Mouse (Mus musculus) heart, postnatal 10 days (tissue): Measurements from ENCODE around the gene Fgf2. TPM values are rescaled to one million over a fixed set of nuclear protein-coding genes. Genes with fewer than 3 reads are reported as not detected.
A peak's percentile ranks its signal among the peaks of the same experiment; 100 is the strongest.

Source experiments
- DNase-seq, 2 experiments: peaks; one replicate each; pipeline ENCODE4 v3.0.0; 2021
- intact Hi-C: fragments of 180-260 bp; cut with DNase I; formaldehyde crosslinking; loops from one replicate; pipeline ENCODE4 v1.15.1; 2025
- total RNA-seq, 2 experiments: library from RNA; stranded (reverse); gene quantifications; 2 replicates each; pipeline ENCODE4 v1.2.3; 2021

Gene Fgf2
- 1 to 10 TPM; 3.2 to 3.8 TPM for total RNA-seq

DNA sequence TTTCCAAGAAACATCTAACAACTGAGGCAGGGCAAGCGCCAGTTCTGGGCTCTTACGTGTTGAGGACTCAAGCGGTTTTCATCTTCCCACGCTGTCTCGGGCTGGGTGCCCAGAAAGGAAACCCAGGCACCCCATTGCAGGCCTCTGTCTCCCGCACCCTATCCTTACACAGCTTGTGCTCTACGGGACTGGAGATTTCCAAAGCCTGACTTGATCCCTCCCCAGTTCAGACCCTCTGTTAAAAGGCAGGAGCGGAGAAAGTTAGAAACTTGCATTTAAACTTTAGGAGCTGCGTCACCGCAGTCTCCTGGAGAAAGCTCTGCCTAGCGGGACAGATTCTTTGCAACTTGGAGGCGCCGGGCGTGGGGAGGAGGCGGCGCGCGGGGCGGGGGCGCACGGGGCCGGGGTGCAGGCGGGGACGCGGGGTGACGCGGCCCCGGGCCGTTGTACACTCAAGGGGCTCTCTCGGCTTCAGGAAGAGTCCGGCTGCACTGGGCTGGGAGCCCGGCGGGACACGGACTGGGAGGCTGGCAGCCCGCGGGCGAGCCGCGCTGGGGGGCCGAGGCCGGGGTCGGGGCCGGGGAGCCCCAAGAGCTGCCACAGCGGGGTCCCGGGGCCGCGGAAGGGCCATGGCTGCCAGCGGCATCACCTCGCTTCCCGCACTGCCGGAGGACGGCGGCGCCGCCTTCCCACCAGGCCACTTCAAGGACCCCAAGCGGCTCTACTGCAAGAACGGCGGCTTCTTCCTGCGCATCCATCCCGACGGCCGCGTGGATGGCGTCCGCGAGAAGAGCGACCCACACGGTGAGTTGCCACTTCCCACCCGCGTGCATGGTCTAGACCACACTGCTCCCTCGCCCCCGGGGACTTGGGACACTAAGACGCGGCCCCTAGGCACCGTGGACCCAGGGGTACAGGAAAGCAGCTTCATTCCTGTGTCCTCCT, at the start of gene Fgf2:
TSS of gene Fgf2 (plus strand) at position 126 of the 945 bp plus-strand sequence.
- intact Hi-C loops, result loop anchor here (5.0 kb wide), 1 partner anchor 34 kb away; no protein-coding TSS in a partner anchor
- DNase-seq, result peak; percentile 62 to 67

DNA sequence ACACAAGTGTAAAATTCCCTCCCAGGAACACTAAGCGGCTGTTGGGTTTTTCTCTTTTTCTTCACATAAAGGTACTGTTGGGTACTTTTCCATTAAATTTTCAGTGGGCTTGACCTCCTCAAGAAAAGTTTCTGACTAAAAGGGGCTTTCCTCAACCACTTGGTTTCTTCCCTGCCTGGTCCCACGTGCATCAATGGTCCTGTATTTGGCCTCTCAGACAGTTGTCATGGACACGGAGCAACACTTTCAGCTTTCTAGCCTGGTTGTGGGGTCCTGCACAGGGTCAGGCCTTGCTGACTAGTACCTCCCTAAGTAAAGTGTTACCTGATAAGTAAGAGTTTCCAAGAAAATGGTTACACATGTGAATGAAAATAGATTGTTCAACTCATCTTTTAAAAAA, 48.7 kb upstream of the Fgf2 start:
- intact Hi-C loops, result no loop called here

GRCm38 (mm10) chr3:37302685-37303084, 45.5 kb upstream of the Fgf2 start:
- peak; percentile 33 to 54 for DNase-seq
- intact Hi-C loops, result no loop called here

More for the DNA sequence above, 48.7 kb upstream of the Fgf2 start:
- no peak for DNase-seq

GRCm38 (mm10) chr3:37303392-37304139, 44.6 kb upstream of the Fgf2 start:
- intact Hi-C loops, result no loop called here
- no peak for DNase-seq

DNA sequence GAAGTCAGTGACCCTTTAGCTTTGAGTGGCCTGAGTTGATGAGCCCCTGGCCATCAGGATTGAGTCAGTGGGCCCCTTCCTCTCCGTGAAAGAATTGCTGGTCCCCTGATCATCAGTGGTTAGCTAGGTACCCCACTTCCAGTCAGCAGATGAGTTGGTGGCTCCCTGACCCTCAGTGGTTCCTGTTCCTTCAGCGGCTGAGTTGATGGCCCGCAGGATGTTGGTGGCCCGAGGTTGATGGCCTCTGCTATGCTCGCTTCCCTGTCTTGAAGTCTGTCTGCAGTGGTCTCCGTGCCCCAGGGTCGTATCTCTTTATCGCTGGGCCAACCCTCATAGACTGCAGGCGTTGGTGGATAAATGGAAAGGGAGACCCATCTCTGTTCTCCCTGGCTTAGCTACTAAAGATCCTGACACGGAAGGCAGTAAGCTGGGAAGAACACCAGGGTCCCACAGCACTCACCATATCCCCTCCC, 36.2 kb upstream of the Fgf2 start:
- intact Hi-C loops, result no loop called here
- DNase-seq, result no peak

GRCm38 (mm10) chr3:37312370-37312941, 35.7 kb upstream of the Fgf2 start, which contains the start of the genes Bbs12 and Cetn4:
Gene Bbs12, plus strand, starts transcription at chr3:37312554.
Gene Cetn4, minus strand, starts transcription at chr3:37312708.
- intact Hi-C loops, result no loop called here
- peak; percentile 97 to 98 for DNase-seq

DNA sequence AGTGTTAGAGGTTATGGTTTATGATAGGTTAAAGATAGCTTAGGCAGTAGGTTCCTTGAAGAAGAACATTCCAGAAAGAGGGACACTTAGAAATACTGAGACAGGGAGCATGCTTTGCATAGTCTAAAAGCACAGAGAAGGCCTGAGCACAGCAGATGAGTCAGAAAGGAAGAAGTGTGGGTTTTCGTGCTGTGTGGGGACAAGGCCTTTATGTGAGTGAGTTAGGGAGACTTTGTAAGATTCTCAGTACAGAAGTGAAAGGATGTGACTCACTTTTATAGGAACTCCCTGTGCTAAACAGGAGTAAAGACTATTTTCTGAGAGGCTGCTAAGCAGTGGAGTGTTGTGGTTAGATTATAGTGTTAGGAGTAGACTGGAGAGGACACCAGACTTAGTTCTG, 34.8 kb upstream of the Fgf2 start:
- peak in 1 of 2 experiments; percentile 23 for DNase-seq
- intact Hi-C loops, result no loop called here

GRCm38 (mm10) chr3:37316233-37316632, 31.9 kb upstream of the Fgf2 start:
- intact Hi-C loops, result no loop called here
- no peak for DNase-seq

DNA sequence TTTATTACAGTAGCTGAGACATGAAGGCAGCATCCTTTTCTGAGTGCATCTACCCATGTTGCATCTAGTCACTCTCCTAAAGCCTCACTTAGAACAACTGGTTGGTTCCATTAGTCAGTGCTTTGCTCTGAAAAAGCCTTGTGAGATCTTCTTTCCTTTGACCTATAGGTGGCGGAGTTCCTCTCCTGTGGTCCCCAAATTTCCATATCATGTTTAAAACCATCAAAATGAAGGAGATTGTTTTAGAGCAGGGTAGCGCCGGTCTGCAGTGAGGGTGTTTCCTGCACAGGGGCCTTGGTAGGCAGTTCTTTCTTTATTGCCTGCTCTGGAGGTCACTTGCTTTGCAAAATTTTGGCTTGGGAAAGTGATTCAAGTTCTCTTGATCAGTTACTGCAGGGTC, 23.8 kb upstream of the Fgf2 start:
- intact Hi-C loops, result loop anchor here (1.0 kb wide), 1 partner anchor 90 kb away; no protein-coding TSS in a partner anchor
- peak; percentile 30 to 34 for DNase-seq

- no peak for DNase-seq
- intact Hi-C loops, result no loop called here
These were observed 22.6 kb upstream of the Fgf2 start for GRCm38 (mm10) chr3:37325317-37326112.

DNA sequence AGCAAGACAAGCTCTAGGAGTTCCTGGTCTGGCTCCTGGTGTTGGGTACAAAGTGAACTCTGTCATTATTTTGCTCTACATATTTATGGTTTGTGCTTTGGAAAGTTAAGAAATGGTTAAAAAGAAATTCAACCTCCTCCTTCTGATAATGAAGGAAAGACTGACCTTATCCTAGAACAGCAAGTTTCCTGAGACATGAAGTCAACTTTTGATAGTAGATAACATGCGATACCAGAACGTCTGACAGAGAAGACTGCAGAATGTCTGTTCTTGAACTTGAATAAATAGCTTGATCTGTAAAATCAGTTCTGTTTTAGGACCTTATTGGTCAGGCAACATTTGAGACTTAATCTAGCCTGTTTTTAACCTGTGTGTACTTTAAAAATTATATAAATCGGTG, 21.5 kb upstream of the Fgf2 start:
- intact Hi-C loops, result no loop called here
- no peak for DNase-seq

GRCm38 (mm10) chr3:37328489-37328888, 19.7 kb upstream of the Fgf2 start:
- intact Hi-C loops, result no loop called here
- no peak for DNase-seq

- intact Hi-C loops, result no loop called here
- no peak for DNase-seq
These were observed 18.2 kb upstream of the Fgf2 start for GRCm38 (mm10) chr3:37329963-37330362.

- DNase-seq, result no peak
- intact Hi-C loops, result no loop called here
These were observed 16.1 kb upstream of the Fgf2 start for GRCm38 (mm10) chr3:37331999-37332449.

- intact Hi-C loops, result no loop called here
- no peak for DNase-seq
These were observed 14.1 kb upstream of the Fgf2 start for GRCm38 (mm10) chr3:37334053-37334452.

DNA sequence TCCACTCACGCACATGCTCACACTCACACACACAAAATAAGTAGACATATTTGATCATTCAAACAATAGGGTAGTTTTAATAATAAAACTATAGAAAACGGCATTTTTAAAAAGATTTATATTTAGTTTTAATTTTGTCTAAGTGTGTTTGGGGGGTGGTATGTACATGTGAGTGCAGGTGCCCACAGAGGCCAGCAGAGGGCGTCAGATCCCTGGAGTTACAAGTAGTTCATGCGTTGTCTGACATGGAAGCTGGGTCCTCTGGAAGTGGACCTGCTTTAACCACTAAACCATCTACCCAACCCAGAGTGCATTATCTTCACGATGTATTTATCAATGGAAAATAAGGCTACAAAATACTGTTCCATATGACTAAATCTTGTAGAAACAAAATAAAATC, 7.0 kb upstream of the Fgf2 start:
- peak in 1 of 2 experiments; percentile 32 for DNase-seq
- intact Hi-C loops, result loop anchor here (2.0 kb wide), 1 partner anchor 64 kb away; no protein-coding TSS in a partner anchor

DNA sequence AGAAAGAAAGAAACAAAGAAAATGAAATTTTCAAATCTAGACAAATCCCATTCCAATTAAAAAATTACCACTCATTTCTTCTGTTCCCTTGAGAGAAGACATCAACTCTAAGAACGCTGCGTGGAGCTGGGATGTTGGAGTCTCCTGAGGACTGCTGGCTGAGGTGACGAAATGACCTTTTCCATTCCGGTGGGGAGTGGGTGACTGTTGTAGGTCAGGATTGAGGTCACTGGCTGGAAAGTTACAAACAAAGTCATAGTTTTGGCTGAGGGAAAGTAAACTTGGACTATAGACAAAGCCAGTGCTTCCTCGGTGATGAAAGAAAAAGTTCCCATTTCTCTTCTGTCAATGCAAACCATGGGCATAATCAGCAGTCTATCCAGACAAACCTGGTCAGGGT, 5.3 kb upstream of the Fgf2 start:
- intact Hi-C loops, result no loop called here
- no peak for DNase-seq

DNA sequence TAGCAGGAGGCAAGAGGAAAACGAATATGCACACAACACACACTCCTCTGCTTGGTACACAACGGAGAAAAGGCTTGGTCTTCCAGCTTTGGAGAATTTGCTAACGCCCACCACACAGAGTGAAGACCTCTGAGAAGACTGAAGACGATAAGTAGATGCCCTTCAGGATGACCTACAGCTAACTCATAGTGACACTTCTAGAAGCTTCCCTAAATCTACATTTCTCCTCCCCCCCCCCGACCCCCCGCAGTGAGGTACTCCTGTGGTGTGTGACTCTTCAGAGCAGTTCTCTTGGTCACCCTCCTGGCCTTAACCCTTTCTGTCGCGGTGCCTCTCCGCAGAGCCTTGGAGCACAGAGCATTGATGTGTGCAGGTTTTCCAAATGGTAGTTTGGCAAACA, 475 bp upstream of the Fgf2 start:
- intact Hi-C loops, result loop anchor here (5.0 kb wide), 1 partner anchor 35 kb away; no protein-coding TSS in a partner anchor

GRCm38 (mm10) chr3:37349166-37349548, 1.0 kb downstream of the Fgf2 start:
- intact Hi-C loops, result loop anchor here (5.0 kb wide), 1 partner anchor 33 kb away; no protein-coding TSS in a partner anchor

More for the DNA sequence above, 475 bp upstream of the Fgf2 start:
- no peak for DNase-seq

DNA sequence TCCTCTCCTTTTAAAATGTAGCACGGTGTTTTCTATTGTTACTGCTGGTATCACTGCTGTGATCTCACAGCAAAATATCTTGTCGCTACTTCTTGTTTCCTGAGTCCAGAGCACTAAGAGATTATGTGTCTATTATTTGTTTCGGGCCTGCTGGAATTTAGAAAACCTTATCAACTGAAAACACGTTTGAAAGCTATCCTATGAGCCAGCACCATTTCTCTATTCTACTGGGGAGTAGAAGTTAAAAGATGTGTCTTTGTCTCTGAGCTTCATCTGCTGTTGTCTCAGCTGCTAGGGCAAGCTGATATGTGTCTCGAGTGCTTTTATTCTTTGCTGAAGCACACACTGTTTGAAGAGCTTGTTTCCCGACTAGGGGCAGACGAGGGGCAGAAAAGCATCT, 2.2 kb downstream of the Fgf2 start:
- intact Hi-C loops, result no loop called here
- DNase-seq, result no peak

More at GRCm38 (mm10) chr3:37349166-37349548, 1.0 kb downstream of the Fgf2 start:
- peak; percentile 23 to 28 for DNase-seq
